Mouse (Mus musculus) left cerebral cortex, adult 2 months (tissue): Measurements from ENCODE around the gene Fnip2. TPM values are rescaled to one million over a fixed set of nuclear protein-coding genes. Genes with fewer than 3 reads are reported as not detected.
A peak's percentile ranks its signal among the peaks of the same experiment; 100 is the strongest.

ENCODE experiments used
- DNase-seq, 2 experiments: peaks; one replicate each; pipeline ENCODE4 v3.0.0; 2021 to 2022; ENCODE audit warnings: low spot score in 2 of 2, mixed read lengths in 1 of 2; ENCODE audit errors: extremely low spot score in 1 of 2
- H3K27ac ChIP-seq: fragments of 200-600 bp; 2 replicates; pipeline ENCODE4 v1.8.1; 2022
- H3K4me3 ChIP-seq: fragments of 200-600 bp; 2 replicates; pipeline ENCODE4 v1.8.1; 2022
- CTCF ChIP-seq: fragments of 200-600 bp; IDR thresholded peaks from 2 replicates; pipeline ENCODE4 v1.8.1; 2022; ENCODE audit warnings: antibody characterized with exemption, mild to moderate bottlenecking, moderate library complexity
- intact Hi-C: fragments of 180-260 bp; cut with DNase I; formaldehyde crosslinking; loops from one replicate; pipeline ENCODE4 v1.15.1; 2025
- long read RNA-seq, 2 experiments: library from polyadenylated mRNA; stranded (forward); transcript quantifications; one replicate each; pipeline ENCODE4 v2.0.0; 2021; ENCODE audit warnings: borderline mapping rate in 2 of 2
- total RNA-seq, 2 experiments: library from RNA; stranded (reverse); gene quantifications; 2 replicates each; pipeline ENCODE4 v1.2.3; 2021

Fnip2 gene
- total RNA-seq = 10 to 100 TPM; 17.7 to 20.2 TPM
- long read RNA-seq, experiment 1, full-length matches to known transcripts = 5 of 7 reads
- long read RNA-seq, experiment 1, partial matches to known transcripts = 1 of 7 reads
- long read RNA-seq, experiment 1, other reads (novel, unspliced or antisense) = 1 of 7 reads
- long read RNA-seq, experiment 2, full-length matches to known transcripts = 5 of 7 reads
- long read RNA-seq, experiment 2, partial matches to known transcripts = 1 of 7 reads
- long read RNA-seq, experiment 2, other reads (novel, unspliced or antisense) = 1 of 7 reads

DNA sequence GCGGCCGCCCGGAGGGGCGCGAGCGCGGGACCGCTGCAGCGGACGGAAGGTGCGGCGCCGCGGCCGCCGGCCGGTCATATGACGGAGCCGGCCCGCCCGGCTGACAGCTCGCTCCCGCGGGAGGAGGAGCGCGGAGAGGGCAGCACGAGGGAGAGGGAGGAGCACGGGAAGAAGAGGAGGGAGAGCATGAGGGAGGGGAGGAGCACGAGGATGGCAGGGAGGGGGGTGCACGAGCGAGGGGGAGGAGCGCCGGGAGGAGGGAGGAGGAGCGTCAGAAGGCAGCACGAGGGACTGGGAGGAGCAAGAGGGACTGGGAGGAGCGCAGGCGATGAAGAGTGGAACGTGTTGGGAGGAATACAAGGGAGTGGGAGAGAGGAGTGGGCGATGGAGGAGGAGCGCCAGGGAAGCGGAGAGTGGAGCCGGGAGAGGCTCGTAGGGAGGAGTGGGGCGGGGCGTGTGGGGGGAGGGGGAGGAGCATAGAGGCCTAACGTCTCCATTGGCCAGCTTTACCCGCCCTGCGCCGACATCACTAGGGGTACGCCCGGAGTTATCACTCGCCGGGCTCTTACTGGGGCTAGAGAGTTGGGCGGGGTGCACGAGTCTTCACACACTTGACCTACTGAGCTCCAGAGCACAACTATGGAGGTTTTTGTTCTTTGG lies at the start of gene Fnip2:
Fnip2 (minus strand) TSS at position 94 of the 660 bp plus-strand sequence.
- no peak for TF ChIP-seq CTCF
- Histone ChIP-seq H3K4me3 (peak within 1 kb of the TSS; percentile 73), H3K27ac (peak within 1 kb of the TSS; percentile 85)
- intact Hi-C loops = loop anchor here (2.0 to 10.0 kb wide), 4 partner anchors 36 to 366 kb away; partner anchors contain the start of gene Rapgef2
- DNase-seq = peak; percentile 81 to 89

DNA sequence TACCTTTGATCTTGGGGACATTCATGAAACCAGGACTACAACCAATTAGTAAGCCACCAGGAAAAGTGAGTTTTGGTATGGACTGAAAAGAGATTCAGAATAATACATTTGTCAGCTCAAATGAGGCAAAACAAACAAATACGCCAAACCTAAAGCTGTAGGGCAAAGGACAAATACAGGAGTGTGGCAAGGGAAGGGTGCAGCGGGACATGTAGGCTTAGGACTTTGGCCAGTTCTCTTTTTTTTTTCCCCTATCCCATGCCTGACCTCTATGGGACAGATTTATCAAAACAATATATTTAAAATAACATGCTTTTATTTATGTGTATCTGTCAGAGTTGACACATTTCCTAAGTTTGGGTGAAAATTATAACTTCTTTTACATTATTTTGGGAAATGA lies 42.3 kb upstream of the Fnip2 start:
- no peak overlapping the region for H3K4me3 ChIP-seq
- intact Hi-C loops = no loop called here
- TF ChIP-seq CTCF = no peak
- H3K27ac ChIP-seq = no peak overlapping the region
- DNase-seq = no peak

DNA sequence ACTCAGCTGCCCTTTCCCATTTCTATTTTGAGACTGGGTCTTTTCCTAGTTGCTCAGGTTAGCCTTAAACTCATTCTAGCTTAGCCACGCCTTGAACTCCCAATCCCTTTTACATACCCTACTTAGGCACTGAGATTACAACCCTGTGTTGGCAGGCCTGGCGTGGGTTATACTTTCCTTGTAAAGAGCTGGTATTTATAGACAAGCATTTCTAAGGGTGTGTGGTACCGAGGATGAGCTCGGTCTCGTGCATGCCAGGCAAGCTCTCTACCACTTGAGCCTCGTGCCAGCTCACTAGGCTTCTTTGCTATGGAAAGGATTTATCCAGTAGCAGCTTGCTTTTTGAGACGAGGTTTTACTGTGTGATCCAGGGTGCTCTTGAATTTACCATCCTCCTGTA lies 27.9 kb upstream of the Fnip2 start:
- no peak for TF ChIP-seq CTCF
- intact Hi-C loops = loop anchor here (10.0 kb wide), 1 partner anchor 501 kb away; no protein-coding TSS in a partner anchor
- Histone ChIP-seq H3K27ac (no peak overlapping the region), H3K4me3 (no peak overlapping the region)
- DNase-seq = no peak

DNA sequence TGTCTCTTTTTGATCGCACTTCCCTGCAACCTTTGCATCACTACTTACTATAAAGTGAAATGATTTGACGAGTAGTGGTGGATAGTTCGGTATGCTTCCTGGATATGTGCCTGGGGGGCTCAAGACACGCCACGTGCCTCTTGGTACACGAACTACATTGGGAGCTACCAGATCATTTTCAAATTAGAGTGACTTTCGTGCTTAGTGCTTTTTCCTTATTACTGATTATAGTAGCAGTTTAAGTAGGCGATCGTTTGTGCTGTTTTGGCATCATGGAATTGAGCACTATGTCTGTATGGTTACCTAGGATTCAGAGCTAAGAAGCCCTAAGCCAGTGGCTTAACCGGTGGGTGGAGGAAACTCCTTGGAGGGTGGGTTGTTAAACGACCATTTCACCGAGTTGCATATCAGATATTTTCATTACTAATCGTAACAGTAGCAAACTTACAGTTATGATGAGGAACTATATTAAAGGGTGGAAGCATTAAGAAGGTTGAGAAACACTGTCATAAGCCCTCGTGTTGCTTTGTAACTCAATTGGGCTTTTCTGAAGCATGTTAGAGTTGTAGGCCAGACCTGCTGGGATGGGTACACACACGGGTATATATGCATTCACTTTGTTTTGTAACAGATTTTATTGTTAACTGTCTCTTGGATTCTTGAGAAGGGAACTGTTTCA lies 24.3 kb upstream of the Fnip2 start:
- TF ChIP-seq CTCF = no peak
- H3K27ac ChIP-seq = peak overlapping the region; percentile 79
- no peak for DNase-seq
- intact Hi-C loops = loop anchor here (5.0 to 10.0 kb wide), 2 partner anchors 305 to 497 kb away; partner anchors contain the start of gene Rapgef2
- H3K4me3 ChIP-seq = peak overlapping the region; percentile 69

DNA sequence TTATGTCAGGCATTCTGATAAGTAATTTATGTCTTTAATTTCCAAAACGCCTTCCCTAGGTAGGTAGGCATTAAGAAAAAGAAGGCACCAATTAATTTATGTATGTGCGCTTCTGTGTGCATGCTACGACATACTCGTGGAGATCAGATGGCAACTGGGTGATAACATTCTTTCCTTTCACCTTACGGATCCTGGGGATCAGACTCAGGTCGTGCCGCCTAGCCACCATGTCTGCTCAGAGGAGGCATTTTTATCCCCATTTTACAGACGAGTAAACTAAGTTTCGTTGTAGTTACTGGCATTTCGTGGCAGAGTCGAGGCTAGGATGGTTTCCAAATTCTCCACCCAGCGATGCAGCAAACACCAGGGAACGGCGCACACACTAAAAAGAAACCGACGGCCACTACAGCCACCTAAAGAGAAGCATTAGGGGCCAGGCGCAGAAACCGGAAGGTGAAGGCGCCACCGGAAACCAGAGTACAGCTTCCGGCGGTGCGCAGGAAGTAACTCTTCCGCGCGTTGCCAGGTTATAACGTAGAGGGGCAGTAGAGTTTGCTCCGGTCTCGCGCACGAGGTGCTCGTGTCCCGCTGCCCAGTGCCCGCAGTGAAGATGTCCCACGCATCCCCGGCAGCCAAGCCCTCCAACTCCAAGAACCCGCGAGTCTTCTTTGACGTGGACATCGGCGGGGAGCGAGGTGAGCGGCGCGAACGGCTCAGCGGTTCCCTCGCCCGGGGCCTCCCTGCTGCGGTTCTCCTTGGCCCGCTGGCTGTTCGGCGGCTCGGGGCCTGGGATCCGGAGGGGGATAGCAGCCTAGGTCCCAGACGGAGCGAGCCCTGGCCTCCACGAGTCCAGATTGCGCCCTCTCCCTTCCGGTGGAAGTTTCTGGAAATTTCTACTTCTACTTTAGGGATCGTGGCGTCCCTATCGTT lies 23.5 kb upstream of the Fnip2 start, which contains the start of gene Ppid:
Ppid (plus strand) TSS at position 480 of the 930 bp plus-strand sequence.
- Histone ChIP-seq H3K27ac (peak within 1 kb of the TSS; percentile 79), H3K4me3 (peak within 1 kb of the TSS; percentile 69)
- TF ChIP-seq CTCF = no peak; the same call in 1 of the 2 replicates
- DNase-seq = peak; percentile 77 to 79
- intact Hi-C loops = loop anchor here (5.0 to 10.0 kb wide), 2 partner anchors 304 to 496 kb away; partner anchors contain the start of gene Rapgef2

DNA sequence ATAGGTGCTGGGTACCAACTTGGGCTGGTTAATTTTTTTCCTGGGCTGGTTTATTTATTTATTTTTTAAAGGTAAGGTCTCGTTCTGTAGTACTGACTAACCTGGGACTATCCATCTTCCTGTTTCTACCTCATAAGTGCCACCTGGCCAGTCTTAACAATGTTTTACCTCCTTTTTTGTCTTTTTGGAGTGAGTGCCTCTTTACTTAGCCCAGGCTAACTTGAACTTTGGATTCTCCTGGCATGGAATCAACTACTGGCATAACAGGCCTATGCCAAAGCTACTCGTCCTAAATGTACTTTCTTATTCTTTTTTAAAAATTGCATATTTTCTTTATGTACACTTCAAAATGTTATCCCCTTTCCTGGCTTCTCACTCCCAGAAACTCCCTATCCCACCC lies 22.1 kb upstream of the Fnip2 start:
- intact Hi-C loops = loop anchor here (5.0 to 10.0 kb wide), 4 partner anchors 87 to 495 kb away; partner anchors contain the start of gene Rapgef2
- Histone ChIP-seq H3K4me3 (no peak overlapping the region), H3K27ac (no peak overlapping the region)
- TF ChIP-seq CTCF = no peak
- no peak for DNase-seq

DNA sequence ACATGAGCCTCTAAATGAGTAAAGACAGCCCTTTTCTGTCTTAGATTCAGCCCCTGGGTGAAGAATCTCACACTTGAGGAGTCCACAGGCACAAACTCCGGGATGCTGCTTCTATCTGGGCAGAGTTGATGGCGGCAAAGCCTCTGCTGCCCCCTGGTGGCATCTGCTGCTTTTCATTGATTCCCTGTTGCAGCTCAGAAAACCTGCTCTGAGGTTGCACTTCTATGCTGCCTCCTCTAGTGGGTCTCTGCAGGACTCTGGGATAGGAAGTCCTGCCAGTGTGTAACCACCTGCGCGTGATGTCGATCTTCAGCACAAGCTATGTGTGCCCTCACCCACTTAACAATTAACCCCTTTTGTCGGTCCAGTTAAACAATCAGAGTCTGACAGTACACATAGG lies 19.2 kb upstream of the Fnip2 start:
- Histone ChIP-seq H3K4me3 (no peak overlapping the region), H3K27ac (no peak overlapping the region)
- DNase-seq = peak; percentile 90 to 92
- intact Hi-C loops = loop anchor here (1.0 to 5.0 kb wide), 4 partner anchors 85 to 628 kb away; no protein-coding TSS in a partner anchor
- peak; percentile 98 for TF ChIP-seq CTCF

DNA sequence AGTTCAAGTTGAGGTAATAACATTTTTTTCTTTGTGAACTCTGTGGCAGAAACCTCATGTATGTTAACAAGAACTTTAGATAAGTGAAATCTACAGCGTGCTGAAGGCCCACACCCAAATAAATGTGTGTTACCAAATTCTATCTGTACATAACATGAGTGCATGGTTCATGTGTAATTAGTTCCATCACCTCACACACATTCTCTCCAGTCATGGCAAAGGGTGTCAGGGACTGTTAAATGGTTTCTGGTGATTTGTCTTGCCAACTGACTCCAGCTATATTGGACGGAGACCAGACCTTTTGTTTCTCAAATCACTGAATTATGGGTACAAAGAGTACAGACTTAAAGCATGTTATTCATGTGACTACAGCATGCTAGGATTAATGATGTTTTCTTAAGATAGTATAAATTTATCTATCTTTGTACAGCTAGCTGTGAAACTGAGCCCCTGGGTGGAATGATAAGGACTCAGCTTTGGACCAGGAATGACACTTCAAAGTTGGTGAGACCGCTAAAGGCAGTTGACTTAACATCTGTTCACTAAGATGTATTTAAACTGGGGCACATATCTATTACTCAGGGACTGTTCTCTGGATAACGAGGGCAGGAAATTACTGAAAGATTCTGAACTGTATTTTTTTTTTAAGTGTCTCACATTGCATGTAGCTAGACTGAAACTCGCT lies 12.4 kb upstream of the Fnip2 start:
- Histone ChIP-seq H3K27ac (no peak overlapping the region), H3K4me3 (no peak overlapping the region)
- no peak for TF ChIP-seq CTCF
- no peak for DNase-seq
- intact Hi-C loops = no loop called here

DNA sequence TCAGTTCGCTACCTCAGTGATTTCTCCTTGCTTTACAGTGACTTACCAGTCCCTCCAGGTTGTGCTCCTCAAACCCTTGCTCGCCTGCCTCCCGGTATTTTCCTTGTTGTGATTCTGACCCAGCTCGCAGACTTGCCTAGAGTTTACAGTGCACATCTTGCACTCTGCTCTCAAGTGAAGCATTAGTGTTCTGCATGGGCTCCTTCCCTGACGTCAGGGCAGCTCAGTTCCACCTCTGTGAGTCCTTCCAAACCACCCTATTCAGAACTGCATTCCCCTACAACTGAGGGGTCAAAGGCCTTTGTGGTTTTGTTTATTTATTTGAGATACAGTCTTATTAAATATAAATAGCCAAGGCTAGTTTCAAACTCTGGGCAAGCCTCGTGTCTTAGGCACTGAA lies 10.6 kb upstream of the Fnip2 start:
- intact Hi-C loops = no loop called here
- Histone ChIP-seq H3K27ac (no peak overlapping the region), H3K4me3 (no peak overlapping the region)
- TF ChIP-seq CTCF = no peak
- DNase-seq = no peak

DNA sequence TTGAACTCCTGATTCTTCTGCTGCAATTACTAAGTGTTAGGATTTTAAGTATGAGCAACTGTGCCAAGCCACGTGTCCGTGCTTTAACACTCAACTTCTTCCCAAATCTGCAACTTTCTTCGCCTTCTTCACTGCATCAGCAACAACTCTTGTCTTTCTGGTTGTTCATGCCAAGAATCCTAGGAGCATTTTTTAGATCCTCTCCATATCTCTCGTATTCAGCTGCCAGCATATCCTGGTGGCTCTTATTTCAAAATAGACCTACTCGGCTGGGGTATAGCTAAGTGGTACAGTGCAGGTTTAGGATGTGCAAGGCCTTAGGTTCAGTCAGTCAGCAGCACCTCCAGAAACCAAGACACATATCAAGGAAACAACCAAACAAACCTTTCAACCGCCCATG lies 10.0 kb upstream of the Fnip2 start:
- no peak for TF ChIP-seq CTCF
- Histone ChIP-seq H3K27ac (no peak overlapping the region), H3K4me3 (no peak overlapping the region)
- no peak for DNase-seq
- intact Hi-C loops = no loop called here
